Mouse (Mus musculus) cortical plate, adult 2 months (tissue): ENCODE measurements around the gene Mxd4. TPM values are rescaled to one million over a fixed set of nuclear protein-coding genes. Genes with fewer than 3 reads are reported as not detected.
A peak's percentile ranks its signal among the peaks of the same experiment; 100 is the strongest.

Experiments
- H3K27ac ChIP-seq: fragments of 200-500 bp; 2 replicates; pipeline ENCODE4 v1.5.1; 2012; ENCODE audit warnings: low read length, control low read depth, inconsistent platforms; ENCODE audit not compliant: insufficient read depth
- H3K4me1 ChIP-seq: fragments of 200-500 bp; 2 replicates; pipeline ENCODE4 v1.6.1; 2011; ENCODE audit warnings: low read length; ENCODE audit not compliant: control insufficient read depth, insufficient read depth
- H3K4me3 ChIP-seq: fragments of 200-500 bp; 2 replicates; pipeline ENCODE4 v1.5.1; 2011; ENCODE audit warnings: mild to moderate bottlenecking, low read length, control low read depth; ENCODE audit not compliant: insufficient read depth
- CTCF ChIP-seq: fragments of 200-500 bp; IDR thresholded peaks from 2 replicates; pipeline ENCODE4 v1.5.1; 2011; ENCODE audit warnings: mild to moderate bottlenecking, control low read depth, low read length; ENCODE audit not compliant: insufficient read depth; ENCODE audit errors: extremely low read depth
- POLR2A ChIP-seq: fragments of 200-500 bp; IDR thresholded peaks from 2 replicates; pipeline ENCODE4 v1.6.1; 2011; ENCODE audit warnings: mild to moderate bottlenecking, low read length, control low read depth; ENCODE audit not compliant: insufficient read depth; ENCODE audit errors: extremely low read depth
- polyA plus RNA-seq: library from polyadenylated mRNA; depleted of rRNA; stranded (reverse); fragments of >200 nt; gene quantifications from 2 replicates; pipeline ENCODE4 v1.2.3, GENCODE M21; 2012

Mxd4 gene
- polyA plus RNA-seq, 1 experiment: 95.3 TPM

GRCm38 (mm10) chr5:34176691-34177090, 10.8 kb downstream of the Mxd4 start:
- peaks cover 5% of the 10 kb centered on the region for H3K4me1 ChIP-seq
- no peak overlapping the region for H3K27ac ChIP-seq
- no peak overlapping the region for H3K4me3 ChIP-seq
- no peak for TF ChIP-seq POLR2A
- no peak for TF ChIP-seq CTCF

- TF ChIP-seq POLR2A (no peak), CTCF (no peak)
- Histone ChIP-seq H3K4me3 (no peak overlapping the region), H3K27ac (no peak overlapping the region), H3K4me1 (peaks cover 1% of the 10 kb centered on the region; the same call in 1 of the 2 replicates)
Measured at GRCm38 (mm10) chr5:34175403-34175694, 12.2 kb downstream of the Mxd4 start.

GRCm38 (mm10) chr5:34174550-34175402, 12.7 kb downstream of the Mxd4 start:
- peaks cover 1% of the 10 kb centered on the region; the same call in 1 of the 2 replicates for H3K4me1 ChIP-seq
- no peak for TF ChIP-seq CTCF
- TF ChIP-seq POLR2A: no peak
- H3K27ac ChIP-seq: no peak overlapping the region
- H3K4me3 ChIP-seq: no peak overlapping the region

- TF ChIP-seq POLR2A (no peak), CTCF (no peak)
- H3K4me3 ChIP-seq: no peak overlapping the region
- no peak overlapping the region for H3K27ac ChIP-seq
- H3K4me1 ChIP-seq: peaks cover 1% of the 10 kb centered on the region; the same call in 1 of the 2 replicates
Measured at GRCm38 (mm10) chr5:34174021-34174420, 13.5 kb downstream of the Mxd4 start.

DNA sequence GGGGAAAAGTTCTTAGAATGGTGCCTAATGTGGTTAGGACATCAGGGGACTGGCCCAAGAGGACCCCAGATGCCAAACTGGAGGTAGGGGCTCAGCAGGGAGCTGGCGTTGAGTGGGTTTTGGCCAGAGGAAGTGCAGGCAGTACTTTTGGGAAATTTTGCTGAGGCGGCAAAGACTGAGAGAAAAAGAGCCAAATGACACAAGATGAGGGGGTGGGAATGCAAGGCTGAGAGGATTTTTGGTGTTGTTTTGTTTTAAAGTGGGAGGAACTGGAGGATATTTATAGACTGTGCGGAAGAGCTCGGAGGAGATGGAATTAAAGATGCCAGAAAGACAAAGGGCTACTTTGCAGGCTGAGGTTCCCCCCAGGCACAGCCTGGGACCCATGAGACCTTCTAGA, 16.8 kb downstream of the Mxd4 start:
- TF ChIP-seq CTCF (no peak), POLR2A (no peak)
- peak overlapping the region; percentile 72 for H3K27ac ChIP-seq
- H3K4me1 ChIP-seq: peaks cover 1% of the 10 kb centered on the region; the same call in 1 of the 2 replicates
- no peak overlapping the region for H3K4me3 ChIP-seq

- Histone ChIP-seq H3K4me1 (peaks cover 1% of the 10 kb centered on the region; the same call in 1 of the 2 replicates), H3K4me3 (peak overlapping the region; percentile 70), H3K27ac (peak overlapping the region; percentile 79)
- TF ChIP-seq POLR2A (no peak), CTCF (no peak)
Measured at GRCm38 (mm10) chr5:34169954-34170353, 17.6 kb downstream of the Mxd4 start.

DNA sequence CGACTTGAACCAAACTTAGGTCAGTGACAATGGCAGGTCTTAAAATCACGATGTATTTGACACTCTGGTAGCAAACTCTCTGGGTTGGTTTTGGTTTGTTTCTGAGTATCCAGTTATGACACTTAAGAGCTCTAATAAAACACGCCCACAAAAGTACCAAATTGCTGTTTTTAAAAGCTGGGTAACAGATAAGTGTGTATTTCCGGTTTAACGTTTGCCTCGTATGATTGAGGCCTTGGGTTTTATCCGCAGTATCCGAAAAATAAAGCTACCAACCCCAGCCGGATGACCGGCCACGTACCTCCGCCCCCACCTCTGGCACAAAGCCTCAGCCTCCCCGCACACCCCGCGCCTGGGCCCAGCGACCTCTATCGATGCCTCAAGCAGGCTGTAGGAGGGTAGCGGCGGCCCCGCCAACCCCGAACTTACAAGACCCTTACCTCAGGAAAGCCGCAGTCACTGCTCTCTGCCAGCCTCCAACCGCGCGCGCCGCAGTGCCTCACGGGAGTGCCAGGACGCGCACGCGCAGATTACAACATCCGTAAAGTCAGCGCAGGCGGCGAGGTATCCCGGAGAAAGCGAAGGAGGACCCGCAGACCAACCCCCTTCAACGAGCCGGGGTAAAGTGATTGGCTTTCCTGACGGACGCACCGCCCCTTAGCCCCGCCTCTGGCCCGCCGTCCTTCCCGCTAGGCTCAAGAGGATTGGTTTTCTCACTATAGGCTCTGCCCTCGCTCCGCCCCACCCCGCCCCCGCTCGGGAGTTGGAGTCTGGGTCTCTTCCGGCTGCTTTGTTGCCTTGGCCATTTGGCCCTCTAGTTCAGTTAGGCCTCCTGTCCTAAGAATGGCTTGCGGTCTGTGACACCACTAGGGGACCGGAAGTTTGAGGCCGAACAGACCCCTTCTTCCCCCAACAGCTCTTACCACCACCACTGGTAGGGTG, 18.3 kb downstream of the Mxd4 start, which contains the start of the genes Poln and Haus3:
TSS of gene Poln (minus strand) at position 499 of the 942 bp plus-strand sequence.
TSS of gene Haus3 (minus strand) at position 578 of the 942 bp plus-strand sequence.
- TF ChIP-seq POLR2A (peak; percentile 69; the same call in 1 of the 2 replicates), CTCF (no peak)
- peaks cover 1% of the 10 kb centered on the region; the same call in 1 of the 2 replicates for H3K4me1 ChIP-seq
- peak within 1 kb of the TSS; percentile 70 for H3K4me3 ChIP-seq

GRCm38 (mm10) chr5:34167857-34168256, 19.7 kb downstream of the Mxd4 start:
- TF ChIP-seq CTCF (no peak), POLR2A (no peak)
- Histone ChIP-seq H3K4me3 (no peak overlapping the region), H3K27ac (no peak overlapping the region), H3K4me1 (peaks cover 1% of the 10 kb centered on the region; the same call in 1 of the 2 replicates)

More for the DNA sequence above, 18.3 kb downstream of the Mxd4 start, which contains the start of the genes Poln and Haus3:
- H3K27ac ChIP-seq: peak within 1 kb of the TSS; percentile 79

DNA sequence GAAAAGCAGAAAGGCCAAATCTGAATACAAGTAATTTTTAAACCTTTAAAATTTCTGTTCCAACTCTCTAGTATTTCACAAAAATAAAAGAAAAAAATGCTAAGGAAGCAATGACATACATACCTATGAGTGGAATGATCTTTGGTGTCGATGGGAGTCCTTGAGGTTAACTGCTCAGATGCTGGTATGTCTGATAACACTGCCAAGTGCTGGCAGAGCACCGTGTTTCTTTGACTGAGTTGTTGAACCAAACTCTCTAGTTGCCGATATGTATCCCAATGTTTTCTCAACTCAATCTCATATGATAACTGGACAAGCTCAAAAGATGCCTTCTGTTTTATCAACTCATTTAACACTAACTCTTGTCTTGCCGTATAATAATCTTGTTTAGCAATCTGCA, 21.7 kb downstream of the Mxd4 start:
- Histone ChIP-seq H3K4me1 (no peaks in the 10 kb centered on the region; the same call in 1 of the 2 replicates), H3K4me3 (no peak overlapping the region), H3K27ac (no peak overlapping the region)
- TF ChIP-seq CTCF (no peak), POLR2A (no peak)
